22 mouse cellular contexts compared by ENCODE assay signal in the genomic region with DNA sequence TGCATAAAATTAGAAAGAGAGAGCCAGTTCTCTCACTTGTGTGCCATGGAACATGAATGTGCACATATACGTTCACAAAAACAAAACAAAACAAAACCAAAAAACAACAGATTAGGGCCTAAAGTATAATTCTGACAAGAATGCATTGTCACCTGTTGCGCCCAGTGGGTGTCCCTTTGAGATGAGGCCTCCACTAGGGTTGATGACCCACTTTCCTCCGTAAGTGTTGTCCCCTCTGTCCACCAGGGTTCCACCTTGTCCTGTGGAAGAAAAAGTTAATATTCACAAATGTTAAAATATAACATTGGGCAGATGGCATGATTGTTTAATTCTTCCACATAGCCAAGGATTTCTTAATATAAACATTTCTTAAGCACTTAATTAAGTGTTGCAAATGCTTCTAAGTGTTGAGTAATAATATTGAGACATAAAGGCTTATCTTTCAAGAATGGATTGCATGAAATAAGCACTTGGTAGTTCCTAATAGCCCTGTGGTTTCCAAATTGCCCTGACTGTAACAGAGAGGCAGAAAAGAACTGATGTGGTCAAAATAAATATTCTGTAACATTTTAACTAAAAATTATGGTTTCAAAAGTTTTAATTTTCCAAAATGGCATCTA. TPM values are rescaled to one million over a fixed set of nuclear protein-coding genes. Genes with fewer than 3 reads are reported as not detected.
DNase-seq lines count a peak whose midpoint lies in the region; ATAC-seq and TF ChIP-seq lines count a peak whose summit lies in the region.
"Had no signal": no experiment of that assay in that cellular context is flagged by ENCODE, and none has a peak within 500 bp of the region (broad histone marks: within the 10 kb centered on the region; RNA-seq: fewer than 3 reads in every experiment).

No protein-coding gene starts in this region.

- no peak overlapping the region for H3K4me3 ChIP-seq in lung, embryonic 14.5 days (ENCODE audit: low read depth, low read length)
- no peak overlapping the region for H3K4me3 ChIP-seq in lung, adult 2 months (replicated peaks; ENCODE audit: extremely low read depth, low read depth, low read length)
- H3K4me3 ChIP-seq: embryonic facial prominence, embryonic 15.5 days; erythroblast, embryonic 14.5 days; forebrain, embryonic 10.5 days; gastrocnemius, adult 2 months; heart, embryonic 12.5 days; hindbrain, embryonic 10.5 days had no signal

- peak; percentile 70 for DNase-seq in lung, embryonic 14.5 days
- DNase-seq in lung, adult 2 months = no peak
- DNase-seq in lung, postnatal 25 days (ENCODE audit: low spot score) = peak; percentile 50
- no peak for DNase-seq in lung, adult 18-20 months
- DNase-seq in left cerebral cortex, adult 9 months (ENCODE audit: low spot score in 2 of 2) = no peak
- DNase-seq in cerebellum, postnatal 36 days = no peak
- DNase-seq: adrenal gland, adult 2 months; adrenal gland, postnatal 25 days; cerebellum, adult 2 months; cerebellum, postnatal 10 days; embryo, embryonic 11 days; gastrocnemius, adult 2 months; gastrocnemius, postnatal 25 days had no signal

- H3K36me3 ChIP-seq in lung, embryonic 14.5 days (ENCODE audit: insufficient read depth) = no peaks in the 10 kb centered on the region
- H3K36me3 ChIP-seq: embryonic facial prominence, embryonic 15.5 days; hindbrain, embryonic 10.5 days had no signal

- H3K9ac ChIP-seq in lung, embryonic 14.5 days = no peak overlapping the region
- H3K9ac ChIP-seq: embryonic facial prominence, embryonic 15.5 days; heart, embryonic 12.5 days; hindbrain, embryonic 14.5 days had no signal

- no peak overlapping the region for H3K4me2 ChIP-seq in lung, embryonic 14.5 days
- H3K4me2 ChIP-seq: embryonic facial prominence, embryonic 15.5 days; heart, embryonic 12.5 days; hindbrain, embryonic 14.5 days had no signal

- H3K9me3 ChIP-seq in lung, embryonic 14.5 days (ENCODE audit: low read depth, low read length) = no peaks in the 10 kb centered on the region
- H3K9me3 ChIP-seq: embryonic facial prominence, embryonic 15.5 days; forebrain, embryonic 10.5 days; heart, embryonic 12.5 days; hindbrain, embryonic 10.5 days had no signal

- 47% methylated on average over 3 of the region's 3 CpGs for WGBS in lung, embryonic 14.5 days
- WGBS in lung, adult 2 months = 59% methylated on average over 3 of the region's 3 CpGs

- TF ChIP-seq CTCF in lung, embryonic 14.5 days (IDR thresholded peaks at IDR 0.05; ENCODE audit: low read depth) = peak; percentile 23; the same call in 1 of the 2 replicates
- no peak for TF ChIP-seq CTCF in lung, adult 2 months (IDR thresholded peaks at IDR 0.05; ENCODE audit: insufficient read depth, low read length)

- H3K27ac ChIP-seq in lung, embryonic 14.5 days (ENCODE audit: low read depth) = no peak overlapping the region; the same call in 1 of the 2 replicates
- H3K27ac ChIP-seq: embryonic facial prominence, embryonic 15.5 days; forebrain, embryonic 10.5 days; gastrocnemius, adult 2 months; hindbrain, embryonic 10.5 days; hindbrain, embryonic 14.5 days had no signal

- H3K4me1 ChIP-seq in lung, embryonic 14.5 days (ENCODE audit: insufficient read depth) = peaks cover 7% of the 10 kb centered on the region; the same call in 1 of the 2 replicates
- no peaks in the 10 kb centered on the region; the same call in 1 of the 2 replicates for H3K4me1 ChIP-seq in lung, adult 2 months (ENCODE audit: control insufficient read depth, insufficient read depth, low read length)

- no peak for ATAC-seq in lung, embryonic 14.5 days (ENCODE audit: insufficient read depth)
- peak; percentile 26; the same call in 1 of the 2 replicates for ATAC-seq in megakaryocyte, adult 5-6 weeks (ENCODE audit: poor library complexity, severe bottlenecking)
- ATAC-seq: forebrain, embryonic 14.5 days had no signal

- no peak for TF ChIP-seq POLR2A in lung, adult 2 months (IDR thresholded peaks at IDR 0.05; ENCODE audit: borderline replicate concordance, extremely low read depth, low read depth, low read length)

- H3K27me3 ChIP-seq in lung, embryonic 14.5 days (ENCODE audit: insufficient read depth, low read length) = no peaks in the 10 kb centered on the region
- H3K27me3 ChIP-seq: embryonic facial prominence, embryonic 15.5 days; heart, embryonic 12.5 days had no signal

RNA-seq across cellular contexts. Expression of a gene that starts 21.9 kb away (rescaled TPM):
- 3.5 TPM in 2 replicates for polyA plus RNA-seq in lung, embryonic 14.5 days (2014; fragmentation: Nextera tagmentation; extraction: Ambion mirVana)
- polyA plus RNA-seq in lung, adult 2 months (2012; rRNA removed) = 56.1 and 59.8 TPM in 2 replicates
- not detected in 2 replicates for total RNA-seq in megakaryocyte, adult 5-6 weeks (2015)
- not detected in 2 replicates for total RNA-seq in megakaryocyte, adult 5-6 weeks (2017)
- total RNA-seq: common myeloid progenitor, adult 5-6 weeks had no signal

Comparison
In these comparisons a context has a peak if more than half of its experiments do, and no peak if none do; other contexts are left out.
1. DNase-seq: peak in lung, embryonic 14.5 days (single experiment) and lung, postnatal 25 days (single experiment); none in lung, adult 2 months (single experiment), lung, adult 18-20 months (0 of 2), left cerebral cortex, adult 9 months (0 of 2) and cerebellum, postnatal 36 days (0 of 2).
2. RNA of a gene that starts 21.9 kb away (polyA plus RNA-seq): 56.1 to 59.8 TPM in lung, adult 2 months; 3.5 TPM in lung, embryonic 14.5 days; every median in the first group is over 10 times any median in the second.